Comparison of ENCODE assay signal across 24 mouse cellular contexts in the genomic region with DNA sequence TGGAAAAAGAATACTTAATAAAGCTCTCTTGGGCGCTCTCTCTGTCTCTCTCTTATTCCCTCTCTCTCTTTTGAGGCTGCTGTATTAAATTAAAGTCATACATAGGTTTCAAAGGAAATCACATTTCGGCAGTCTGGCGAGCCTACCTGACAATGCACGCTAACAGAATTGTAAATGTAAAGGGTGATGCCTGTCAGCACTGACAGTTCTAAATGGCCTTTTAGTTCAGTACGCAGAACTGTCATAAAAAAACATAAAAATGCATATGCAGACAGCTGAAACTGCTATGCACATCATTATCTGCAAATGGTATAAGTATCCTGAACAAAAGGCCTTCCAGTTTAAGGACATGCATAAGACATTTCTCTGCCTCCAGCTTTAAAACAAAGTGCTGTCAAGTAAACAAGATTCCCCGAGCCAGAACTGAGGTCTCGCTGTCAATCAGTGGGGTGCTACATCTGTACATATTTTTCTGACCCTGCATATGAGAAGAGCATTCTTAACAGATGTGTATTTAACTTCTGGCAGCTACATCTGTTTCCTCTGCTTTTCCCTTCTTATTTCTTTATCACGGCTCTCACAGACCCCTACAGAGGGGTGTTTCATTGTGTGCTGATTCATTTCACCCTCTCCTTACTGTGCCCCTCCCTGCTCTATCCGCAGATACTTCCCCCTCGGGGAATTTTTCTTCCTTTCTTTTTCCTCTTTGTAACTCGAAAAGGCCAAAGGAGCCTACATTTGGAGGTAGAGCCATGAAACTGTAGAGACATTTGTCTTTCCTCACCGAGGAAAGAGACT.
A peak's percentile ranks its signal among the peaks of the same experiment; 100 is the strongest.
DNase-seq lines count a peak whose midpoint lies in the region; ATAC-seq and TF ChIP-seq lines count a peak whose summit lies in the region.
"Had no signal": no experiment of that assay in that cellular context is flagged by ENCODE, and none has a peak within 500 bp of the region (broad histone marks: within the 10 kb centered on the region; RNA-seq: fewer than 3 reads in every experiment).

No protein-coding gene starts in this region.

- peak overlapping the region; percentile 68; the same call in 1 of the 2 replicates for H3K27ac ChIP-seq in forebrain, embryonic 13.5 days
- no peak overlapping the region for H3K27ac ChIP-seq in forebrain, embryonic 10.5 days
- H3K27ac ChIP-seq in limb, embryonic 13.5 days = peak overlapping the region; percentile 2; the same call in 1 of the 2 replicates
- no peak overlapping the region for H3K27ac ChIP-seq in limb, embryonic 10.5 days
- H3K27ac ChIP-seq in forebrain, postnatal 0 days (ENCODE audit: low read depth, low read length) = no peak overlapping the region
- H3K27ac ChIP-seq: gastrocnemius, adult 2 months; heart, embryonic 10.5 days; kidney, embryonic 15.5 days; liver, embryonic 15.5 days; macrophage; stomach, postnatal 0 days had no signal

- WGBS in forebrain, embryonic 13.5 days = 62% methylated on average over 12 of the region's 12 CpGs
- WGBS in forebrain, embryonic 10.5 days = 77% methylated on average over 12 of the region's 12 CpGs
- WGBS in limb, embryonic 13.5 days = 55% methylated on average over 12 of the region's 12 CpGs
- WGBS in limb, embryonic 10.5 days = 81% methylated on average over 12 of the region's 12 CpGs
- 46% methylated on average over 12 of the region's 12 CpGs for WGBS in forebrain, postnatal 0 days

- no peak for TF ChIP-seq POLR2A in brain, embryonic 14.5 days (IDR thresholded peaks at IDR 0.05; ENCODE audit: borderline replicate concordance, extremely low read depth, insufficient read depth, insufficient read length, poor library complexity, severe bottlenecking)

- no peaks in the 10 kb centered on the region for H3K36me3 ChIP-seq in forebrain, embryonic 13.5 days (ENCODE audit: poor library complexity, severe bottlenecking)
- H3K36me3 ChIP-seq in forebrain, embryonic 10.5 days (replicated peaks) = no peaks in the 10 kb centered on the region
- H3K36me3 ChIP-seq in limb, embryonic 13.5 days = no peaks in the 10 kb centered on the region
- no peaks in the 10 kb centered on the region for H3K36me3 ChIP-seq in limb, embryonic 10.5 days
- no peaks in the 10 kb centered on the region for H3K36me3 ChIP-seq in forebrain, postnatal 0 days (ENCODE audit: insufficient read depth)
- H3K36me3 ChIP-seq: heart, embryonic 10.5 days; kidney, embryonic 15.5 days; liver, embryonic 15.5 days had no signal

- ATAC-seq in forebrain, embryonic 13.5 days = peak; percentile 62; the same call in 1 of the 2 replicates
- no peak for ATAC-seq in limb, embryonic 13.5 days (ENCODE audit: low FRiP score, low read depth)
- ATAC-seq in forebrain, postnatal 0 days = peak; percentile 42
- ATAC-seq: intestine, postnatal 0 days had no signal

- no peak overlapping the region for H3K4me3 ChIP-seq in forebrain, embryonic 13.5 days
- H3K4me3 ChIP-seq in forebrain, embryonic 10.5 days = no peak overlapping the region
- no peak overlapping the region for H3K4me3 ChIP-seq in limb, embryonic 13.5 days
- H3K4me3 ChIP-seq in limb, embryonic 10.5 days = no peak overlapping the region
- H3K4me3 ChIP-seq in forebrain, postnatal 0 days (ENCODE audit: low read depth, low read length) = no peak overlapping the region
- H3K4me3 ChIP-seq: erythroblast, embryonic 14.5 days; gastrocnemius, adult 2 months; heart, embryonic 10.5 days; kidney, embryonic 15.5 days; liver, embryonic 15.5 days; myocyte had no signal

- no peaks in the 10 kb centered on the region for H3K27me3 ChIP-seq in forebrain, embryonic 13.5 days
- no peaks in the 10 kb centered on the region for H3K27me3 ChIP-seq in forebrain, embryonic 10.5 days (ENCODE audit: poor library complexity, severe bottlenecking)
- H3K27me3 ChIP-seq in limb, embryonic 13.5 days = no peaks in the 10 kb centered on the region
- H3K27me3 ChIP-seq in limb, embryonic 10.5 days (ENCODE audit: low read depth, poor library complexity, severe bottlenecking) = no peaks in the 10 kb centered on the region
- no peaks in the 10 kb centered on the region for H3K27me3 ChIP-seq in forebrain, postnatal 0 days (ENCODE audit: insufficient read depth, low read length)
- H3K27me3 ChIP-seq: kidney, embryonic 15.5 days; liver, embryonic 15.5 days had no signal

- no peak for TF ChIP-seq CTCF in brain, embryonic 14.5 days (IDR thresholded peaks at IDR 0.05; ENCODE audit: borderline replicate concordance, extremely low read depth, insufficient read depth, insufficient read length)
- TF ChIP-seq CTCF in forebrain, postnatal 0 days (IDR thresholded peaks at IDR 0.05; ENCODE audit: low read depth) = no peak

- H3K4me2 ChIP-seq in forebrain, embryonic 13.5 days = no peak overlapping the region
- H3K4me2 ChIP-seq in limb, embryonic 13.5 days (replicated peaks) = no peak overlapping the region
- no peak overlapping the region for H3K4me2 ChIP-seq in forebrain, postnatal 0 days (ENCODE audit: low read depth)
- H3K4me2 ChIP-seq: kidney, embryonic 15.5 days; liver, embryonic 15.5 days had no signal

- peaks cover 10% of the 10 kb centered on the region; the same call in 1 of the 2 replicates for H3K4me1 ChIP-seq in forebrain, embryonic 13.5 days
- H3K4me1 ChIP-seq in forebrain, embryonic 10.5 days = peaks cover 8% of the 10 kb centered on the region
- peaks cover 5% of the 10 kb centered on the region; the same call in 1 of the 2 replicates for H3K4me1 ChIP-seq in limb, embryonic 13.5 days
- 0 out of 2 replicates have a peak, but pooled peaks cover 5% of the 10 kb centered on the region for H3K4me1 ChIP-seq in limb, embryonic 10.5 days
- peaks cover 7% of the 10 kb centered on the region; the same call in 1 of the 2 replicates for H3K4me1 ChIP-seq in forebrain, postnatal 0 days (ENCODE audit: insufficient read depth)
- H3K4me1 ChIP-seq: heart, embryonic 10.5 days; kidney, embryonic 15.5 days; liver, embryonic 15.5 days had no signal

- no peaks in the 10 kb centered on the region for H3K9me3 ChIP-seq in forebrain, embryonic 13.5 days (replicated peaks)
- no peaks in the 10 kb centered on the region for H3K9me3 ChIP-seq in forebrain, embryonic 10.5 days
- H3K9me3 ChIP-seq in limb, embryonic 13.5 days = no peaks in the 10 kb centered on the region
- no peaks in the 10 kb centered on the region for H3K9me3 ChIP-seq in limb, embryonic 10.5 days (replicated peaks)
- no peaks in the 10 kb centered on the region for H3K9me3 ChIP-seq in forebrain, postnatal 0 days (ENCODE audit: low read length)
- H3K9me3 ChIP-seq: heart, embryonic 10.5 days; kidney, embryonic 15.5 days; liver, embryonic 15.5 days had no signal

- DNase-seq in forebrain, embryonic 10.5 days (ENCODE audit: extremely low spot score, low spot score) = no peak
- no peak for DNase-seq in limb, embryonic 10.5 days (ENCODE audit: low spot score)
- DNase-seq in brain, embryonic 14.5 days (ENCODE audit: low read depth) = peak; percentile 77
- DNase-seq in forebrain, postnatal 0 days = peak; percentile 24
- no peak for DNase-seq in retina, postnatal 1 day
- DNase-seq: adrenal gland, postnatal 14 days; cerebellum, adult 9-11 months; gastrocnemius, adult 2 months; heart, postnatal 4 days; kidney, postnatal 36 days; layer of hippocampus, postnatal 36 days; liver; thymus, adult 2 months; thymus, postnatal 4 days had no signal

- H3K9ac ChIP-seq in forebrain, embryonic 13.5 days = no peak overlapping the region
- no peak overlapping the region for H3K9ac ChIP-seq in limb, embryonic 13.5 days
- no peak overlapping the region; the same call in 1 of the 2 replicates for H3K9ac ChIP-seq in forebrain, postnatal 0 days
- H3K9ac ChIP-seq: kidney, embryonic 15.5 days; liver, embryonic 15.5 days had no signal

Comparison
In these comparisons a context has a peak if more than half of its experiments do, and no peak if none do; other contexts are left out.
1. H3K27ac ChIP-seq: peak in forebrain, embryonic 13.5 days (single experiment) and limb, embryonic 13.5 days (single experiment); none in forebrain, embryonic 10.5 days (single experiment), limb, embryonic 10.5 days (single experiment) and forebrain, postnatal 0 days (single experiment).
2. DNase-seq: peak in brain, embryonic 14.5 days (single experiment) and forebrain, postnatal 0 days (single experiment); none in forebrain, embryonic 10.5 days (single experiment), limb, embryonic 10.5 days (single experiment) and retina, postnatal 1 day (single experiment).